Mouse (Mus musculus) embryonic facial prominence, embryonic 10.5 days (tissue): ENCODE measurements around the gene Trmt6. TPM values are rescaled to one million over a fixed set of nuclear protein-coding genes. Genes with fewer than 3 reads are reported as not detected.

Experiments used
- DNase-seq: peaks from one replicate; pipeline ENCODE4 v3.0.0-alpha.2; 2017; ENCODE audit warnings: low spot score
- H3K27ac ChIP-seq: fragments of 300-500 bp; sonication (generic); replicated peaks from 2 replicates; pipeline ENCODE4 v1.5.1; 2016; ENCODE audit warnings: mild to moderate bottlenecking
- H3K27me3 ChIP-seq: fragments of 300-500 bp; sonication (generic); replicated peaks from 2 replicates; pipeline ENCODE4 v1.6.1; 2016; ENCODE audit warnings: low read depth, mild to moderate bottlenecking; ENCODE audit not compliant: poor library complexity, severe bottlenecking
- H3K36me3 ChIP-seq: fragments of 300-500 bp; sonication (generic); replicated peaks from 2 replicates; pipeline ENCODE4 v1.6.1; 2016; ENCODE audit warnings: mild to moderate bottlenecking, moderate library complexity
- H3K4me1 ChIP-seq: fragments of 300-500 bp; sonication (generic); 2 replicates; pipeline ENCODE4 v1.6.1; 2016
- H3K4me3 ChIP-seq: fragments of 300-500 bp; sonication (generic); 2 replicates; pipeline ENCODE4 v1.5.1; 2016; ENCODE audit warnings: mild to moderate bottlenecking, moderate library complexity
- H3K9me3 ChIP-seq: fragments of 300-500 bp; sonication (generic); 2 replicates; pipeline ENCODE4 v1.6.1; 2016; ENCODE audit warnings: mild to moderate bottlenecking
- WGBS: fragments of 180-500 bp; shearing (Covaris S2); methylation state at CpG from one replicate; pipeline ENCODE4 v1.1.7; 2016; 5-methylcytosine and 5-hydroxymethylcytosine counted together
- polyA plus RNA-seq: library from polyadenylated mRNA; unstranded; fragments of >200 nt; fragmentation: Nextera tagmentation; extraction: Ambion mirVana; gene quantifications from 2 replicates; pipeline ENCODE4 v1.2.1, GENCODE M21; 2016

The Trmt6 gene
- polyA plus RNA-seq, 1 experiment from 2014 or later: 47.4 TPM

- 87% methylated on average over 7 of the region's 7 CpGs for WGBS
- no peaks in the 10 kb centered on the region for H3K4me1 ChIP-seq
- H3K27ac ChIP-seq: no peak overlapping the region
- H3K9me3 ChIP-seq: no peaks in the 10 kb centered on the region
- DNase-seq: no peak
- no peaks in the 10 kb centered on the region for H3K27me3 ChIP-seq
- H3K36me3 ChIP-seq: no peaks in the 10 kb centered on the region
- H3K4me3 ChIP-seq: no peak overlapping the region
Observed at GRCm38 (mm10) chr2:132794204-132794586, 21.7 kb downstream of the Trmt6 start.

- no peaks in the 10 kb centered on the region for H3K27me3 ChIP-seq
- no peaks in the 10 kb centered on the region for H3K36me3 ChIP-seq
- no peaks in the 10 kb centered on the region for H3K9me3 ChIP-seq
- no peak for DNase-seq
- 88% methylated on average over 19 of the region's 19 CpGs for WGBS
- H3K4me3 ChIP-seq: no peak overlapping the region
- no peaks in the 10 kb centered on the region for H3K4me1 ChIP-seq
- H3K27ac ChIP-seq: no peak overlapping the region
Observed at GRCm38 (mm10) chr2:132793441-132794203, 22.2 kb downstream of the Trmt6 start.

GRCm38 (mm10) chr2:132784039-132784438 lies 31.8 kb downstream of the Trmt6 start:
- peaks cover 14% of the 10 kb centered on the region for H3K4me1 ChIP-seq
- H3K27ac ChIP-seq: no peak overlapping the region
- no peak for DNase-seq
- H3K9me3 ChIP-seq: no peaks in the 10 kb centered on the region
- 77% methylated on average over 6 of the region's 6 CpGs for WGBS
- H3K4me3 ChIP-seq: no peak overlapping the region
- H3K27me3 ChIP-seq: peaks cover 17% of the 10 kb centered on the region
- H3K36me3 ChIP-seq: no peaks in the 10 kb centered on the region

GRCm38 (mm10) chr2:132781439-132782068 lies 34.3 kb downstream of the Trmt6 start:
- H3K27ac ChIP-seq: peak overlapping the region; percentile 51; the same call in 1 of the 2 replicates
- peaks cover 21% of the 10 kb centered on the region for H3K4me1 ChIP-seq
- H3K36me3 ChIP-seq: no peaks in the 10 kb centered on the region
- WGBS: under 1% methylated on average over 41 of the region's 41 CpGs
- no peaks in the 10 kb centered on the region for H3K9me3 ChIP-seq
- H3K4me3 ChIP-seq: peak overlapping the region; percentile 64
- peak; percentile 97 for DNase-seq
- H3K27me3 ChIP-seq: peaks cover 17% of the 10 kb centered on the region

GRCm38 (mm10) chr2:132780978-132781377 lies 34.9 kb downstream of the Trmt6 start, which contains the start of gene Chgb:
Gene Chgb (plus strand): TSS chr2:132781278.
- no peaks in the 10 kb centered on the region for H3K36me3 ChIP-seq
- peak within 1 kb of the TSS; percentile 64 for H3K4me3 ChIP-seq
- peaks cover 21% of the 10 kb centered on the region for H3K4me1 ChIP-seq
- no peaks in the 10 kb centered on the region for H3K9me3 ChIP-seq
- peaks cover 17% of the 10 kb centered on the region for H3K27me3 ChIP-seq
- WGBS: 11% methylated on average over 4 of the region's 4 CpGs
- no peak for DNase-seq
- peak within 1 kb of the TSS; percentile 51; the same call in 1 of the 2 replicates for H3K27ac ChIP-seq

- no peaks in the 10 kb centered on the region for H3K4me1 ChIP-seq
- no peak overlapping the region for H3K4me3 ChIP-seq
- H3K36me3 ChIP-seq: no peaks in the 10 kb centered on the region
- H3K27ac ChIP-seq: no peak overlapping the region
- no peaks in the 10 kb centered on the region for H3K27me3 ChIP-seq
- H3K9me3 ChIP-seq: no peaks in the 10 kb centered on the region
- DNase-seq: no peak
- 82% methylated on average over 1 of the region's 1 CpGs for WGBS
Observed at GRCm38 (mm10) chr2:132770822-132771221, 45.0 kb downstream of the Trmt6 start.

- Histone ChIP-seq H3K27ac (no peak overlapping the region), H3K4me3 (no peak overlapping the region), H3K27me3 (no peaks in the 10 kb centered on the region), H3K9me3 (no peaks in the 10 kb centered on the region), H3K4me1 (no peaks in the 10 kb centered on the region), H3K36me3 (no peaks in the 10 kb centered on the region)
- DNase-seq: no peak
- WGBS: 71% methylated on average over 5 of the region's 5 CpGs
Observed at GRCm38 (mm10) chr2:132757911-132758310, 57.9 kb downstream of the Trmt6 start.

Other genes starting within 250 kb of the Trmt6 start
- gene Gpcpd1, start 228.3 kb downstream of the Trmt6 start, polyA plus RNA-seq: 28.6 and 33.3 TPM in 2 replicates
- gene Shld1, start 129.1 kb downstream of the Trmt6 start, polyA plus RNA-seq: 15.7 and 16.6 TPM in 2 replicates
- gene Chgb, start 34.8 kb downstream of the Trmt6 start, polyA plus RNA-seq: 1.8 and 3.1 TPM in 2 replicates
- gene Mcm8, start 86 bp upstream of the Trmt6 start, polyA plus RNA-seq: 30.9 and 32.7 TPM in 2 replicates
- 14.7 and 16.4 TPM in 2 replicates for gene Crls1, start 30.6 kb upstream of the Trmt6 start, polyA plus RNA-seq
- gene Lrrn4, start 64.8 kb upstream of the Trmt6 start, polyA plus RNA-seq: 0.93 and 0.99 TPM in 2 replicates
- 20.2 and 22.7 TPM in 2 replicates for gene Fermt1, start 129.9 kb upstream of the Trmt6 start, polyA plus RNA-seq